Mouse (Mus musculus): Measurements from ENCODE around the gene Xirp1. TPM values are rescaled to one million over a fixed set of nuclear protein-coding genes. Genes with fewer than 3 reads are reported as not detected.

The Xirp1 gene
- total and polyA plus RNA-seq, 3 experiments = not detected

DNA sequence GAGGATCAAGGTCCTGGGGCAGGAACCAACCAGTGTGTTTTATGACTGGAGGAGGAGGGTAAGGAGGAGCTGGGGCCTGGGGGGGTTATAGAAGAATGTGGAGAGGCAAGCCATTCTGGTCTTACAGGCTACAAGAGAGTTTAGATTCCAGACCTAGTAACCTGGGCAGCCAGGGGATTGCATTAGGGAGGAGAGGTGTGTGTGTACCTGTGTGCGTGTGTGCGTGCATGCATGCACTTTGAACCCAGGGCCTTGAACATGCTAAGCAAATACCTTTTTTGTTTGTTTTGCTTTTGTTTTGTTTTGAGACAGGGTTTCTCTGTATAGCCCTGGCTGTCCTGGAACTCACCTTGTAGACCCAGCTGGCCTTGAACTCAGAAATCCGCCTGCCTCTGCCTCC lies 13.5 kb downstream of the Xirp1 start:
- H3K4me2 ChIP-seq (ENCODE audit: insufficient read depth, low read depth, poor library complexity, severe bottlenecking) = no peak overlapping the region
- no peaks in the 10 kb centered on the region for H3K36me3 ChIP-seq (replicated peaks in 1 of 2; ENCODE audit: control insufficient read depth in 1 of 2, insufficient read depth in 1 of 2, low read length in 1 of 2)
- no peaks in the 10 kb centered on the region for H3K79me2 ChIP-seq (replicated peaks; ENCODE audit: control insufficient read depth, extremely low read depth, insufficient read depth, poor library complexity, severe bottlenecking)
- dilution Hi-C loops (cut with MboI; ENCODE audit: extremely low pct_ligation_motif_present, extremely low pct_unique_long_range_greater_than_20kb, low sequenced_read_pairs) = no loop called here
- in situ Hi-C loops (cut with MboI; ENCODE audit: low pct_ligation_motif_present, low pct_unique_long_range_greater_than_20kb, low sequenced_read_pairs) = no loop called here
- H3K27ac ChIP-seq (ENCODE audit: insufficient read depth, low read depth) = no peak overlapping the region
- no peak overlapping the region for H3K4me3 ChIP-seq (replicated peaks in 1 of 3; ENCODE audit: low read depth in 2 of 3, low read length in 2 of 3, poor library complexity in 1 of 3)
- peaks cover 58% of the 10 kb centered on the region for H3K27me3 ChIP-seq (replicated peaks)
- H3K4me1 ChIP-seq (ENCODE audit: control insufficient read depth in 1 of 2, insufficient read depth in 2 of 2) = peaks cover 0 to 27% of the 10 kb centered on the region in 2 experiments; a peak in 2 of 4 replicates
- H3K9me3 ChIP-seq (replicated peaks; ENCODE audit: low read length) = peaks cover 13% of the 10 kb centered on the region
- H3K9ac ChIP-seq (ENCODE audit: insufficient read depth, low read depth) = no peak overlapping the region
- no peak for TF ChIP-seq NELFE (IDR thresholded peaks at IDR 0.05; ENCODE audit: low read depth, low read length)
- no peak for TF ChIP-seq POLR2AphosphoS2 (IDR thresholded peaks at IDR 0.05; ENCODE audit: low read depth, low read length)
- no peak for TF ChIP-seq RCOR1 (conservative IDR thresholded peaks at IDR 0.05; ENCODE audit: low read depth, low read length)
- no peak for TF ChIP-seq MXI1 (IDR thresholded peaks at IDR 0.05; ENCODE audit: low read depth, low read length)
- no peak for TF ChIP-seq JUN (IDR thresholded peaks at IDR 0.05; ENCODE audit: insufficient read depth, low read depth, low read length)
- no peak for TF ChIP-seq TBP (conservative IDR thresholded peaks at IDR 0.05; ENCODE audit: low read depth, low read length)
- no peak for TF ChIP-seq POLR2A (IDR thresholded peaks at IDR 0.05; ENCODE audit: low read depth, low read length)
- no peak for TF ChIP-seq GABPA (IDR thresholded peaks at IDR 0.05; ENCODE audit: insufficient replicate concordance, low read depth, low read length)
- TF ChIP-seq ZMIZ1 (IDR thresholded peaks at IDR 0.05; ENCODE audit: low read depth, low read length) = no peak
- TF ChIP-seq MAX (IDR thresholded peaks at IDR 0.05; ENCODE audit: low read length) = no peak
- TF ChIP-seq IRF4 (IDR thresholded peaks at IDR 0.05; ENCODE audit: low read depth, low read length) = no peak
- TF ChIP-seq HCFC1 (IDR thresholded peaks at IDR 0.05; ENCODE audit: low read depth, low read length) = no peak
- no peak for DNase-seq (ENCODE audit: extremely low read depth)

DNA sequence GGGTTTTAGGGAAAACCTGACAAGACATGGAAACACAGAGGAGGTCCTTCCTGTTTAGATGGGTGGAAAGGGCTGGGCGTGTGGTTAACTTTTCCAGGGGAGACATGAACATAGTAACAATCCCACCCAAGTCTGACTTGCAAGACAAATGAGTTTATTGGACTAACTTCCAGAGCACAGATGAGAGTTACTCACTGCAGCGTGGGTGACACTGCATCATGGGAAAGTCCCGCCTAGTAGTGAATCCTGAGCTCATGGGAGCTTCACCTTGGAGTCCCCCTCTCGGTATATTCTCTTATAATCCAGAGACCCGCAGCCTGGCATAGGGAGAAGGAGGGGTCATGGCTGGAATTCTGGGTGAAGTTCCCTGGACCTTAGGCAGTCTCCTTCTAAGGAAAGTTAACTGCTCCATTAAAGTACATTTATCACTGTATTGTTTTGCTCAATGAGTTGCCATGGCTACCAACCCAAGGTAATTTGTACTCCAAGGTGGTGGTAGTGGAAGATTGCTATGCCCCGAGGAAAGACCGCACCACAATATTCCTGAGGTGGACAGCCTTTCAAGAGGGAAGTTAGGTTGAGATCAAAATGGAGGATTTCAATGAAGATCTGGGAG lies 14.1 kb downstream of the Xirp1 start:
- Histone ChIP-seq H3K36me3 (replicated peaks in 1 of 2; ENCODE audit: control insufficient read depth in 1 of 2, insufficient read depth in 1 of 2, low read length in 1 of 2) (no peaks in the 10 kb centered on the region), H3K79me2 (replicated peaks; ENCODE audit: control insufficient read depth, extremely low read depth, insufficient read depth, poor library complexity, severe bottlenecking) (no peaks in the 10 kb centered on the region), H3K4me2 (ENCODE audit: insufficient read depth, low read depth, poor library complexity, severe bottlenecking) (no peak overlapping the region), H3K27ac (ENCODE audit: insufficient read depth, low read depth) (no peak overlapping the region), H3K4me1 (ENCODE audit: control insufficient read depth in 1 of 2, insufficient read depth in 2 of 2) (peaks cover 0 to 27% of the 10 kb centered on the region in 2 experiments; a peak in 2 of 4 replicates), H3K9me3 (replicated peaks; ENCODE audit: low read length) (peaks cover 13% of the 10 kb centered on the region), H3K4me3 (replicated peaks in 1 of 3; ENCODE audit: low read depth in 2 of 3, low read length in 2 of 3, poor library complexity in 1 of 3) (no peak overlapping the region), H3K27me3 (replicated peaks) (peaks cover 52% of the 10 kb centered on the region), H3K9ac (ENCODE audit: insufficient read depth, low read depth) (no peak overlapping the region)
- no peak for TF ChIP-seq USF1 (IDR thresholded peaks at IDR 0.05; ENCODE audit: low read depth, low read length)
- no peak for TF ChIP-seq JUND (conservative IDR thresholded peaks at IDR 0.05; ENCODE audit: low read depth, low read length)
- TF ChIP-seq MAX (IDR thresholded peaks at IDR 0.05; ENCODE audit: low read length) = no peak
- TF ChIP-seq E2F4 (IDR thresholded peaks at IDR 0.05; ENCODE audit: insufficient replicate concordance, low read depth, low read length) = no peak
- TF ChIP-seq SMC3 (IDR thresholded peaks at IDR 0.05; ENCODE audit: low read depth, low read length) = no peak
- no peak for TF ChIP-seq CHD2 (IDR thresholded peaks at IDR 0.05; ENCODE audit: low read length)
- TF ChIP-seq RCOR1 (conservative IDR thresholded peaks at IDR 0.05; ENCODE audit: low read depth, low read length) = no peak
- no peak for TF ChIP-seq ELF1 (IDR thresholded peaks at IDR 0.05; ENCODE audit: low read depth, low read length)
- TF ChIP-seq PAX5 (IDR thresholded peaks at IDR 0.05; ENCODE audit: low read length) = no peak
- no peak for TF ChIP-seq POLR2A (IDR thresholded peaks at IDR 0.05; ENCODE audit: low read depth, low read length)
- TF ChIP-seq MYC (IDR thresholded peaks at IDR 0.05; ENCODE audit: low read depth, low read length) = no peak
- TF ChIP-seq CHD1 (IDR thresholded peaks at IDR 0.05; ENCODE audit: low read depth, low read length) = no peak
- TF ChIP-seq KAT2A (IDR thresholded peaks at IDR 0.05; ENCODE audit: insufficient replicate concordance, low read length) = no peak
- TF ChIP-seq JUN (IDR thresholded peaks at IDR 0.05; ENCODE audit: insufficient read depth, low read depth, low read length) = no peak
- no peak for TF ChIP-seq MXI1 (IDR thresholded peaks at IDR 0.05; ENCODE audit: low read depth, low read length)
- TF ChIP-seq BHLHE40 (IDR thresholded peaks at IDR 0.05; ENCODE audit: low read depth, low read length) = no peak
- DNase-seq (ENCODE audit: extremely low read depth) = no peak
- dilution Hi-C loops (cut with MboI; ENCODE audit: extremely low pct_ligation_motif_present, extremely low pct_unique_long_range_greater_than_20kb, low sequenced_read_pairs) (no loop called here), in situ Hi-C loops (cut with MboI; ENCODE audit: low pct_ligation_motif_present, low pct_unique_long_range_greater_than_20kb, low sequenced_read_pairs) (no loop called here)
